Mouse (Mus musculus) midbrain, embryonic 16.5 days (tissue): ENCODE measurements around the gene Lamb3. TPM values are rescaled to one million over a fixed set of nuclear protein-coding genes. Genes with fewer than 3 reads are reported as not detected.

Experiments used
- ATAC-seq: fragments of 200-750 bp; cut with Nextera tagmentation; 2 replicates; pipeline ENCODE4 v1.8.0; 2017; ENCODE audit warnings: moderate TSS enrichment
- H3K27ac ChIP-seq: fragments of 300-500 bp; sonication (generic); 2 replicates; pipeline ENCODE4 v1.5.1; 2014; ENCODE audit warnings: mild to moderate bottlenecking, low read length, mixed read lengths
- H3K27me3 ChIP-seq: fragments of 300-500 bp; sonication (generic); 2 replicates; pipeline ENCODE4 v1.6.1; 2014; ENCODE audit warnings: low read depth, low read length, mixed read lengths; ENCODE audit not compliant: control insufficient read depth, insufficient read depth
- H3K36me3 ChIP-seq: fragments of 300-500 bp; sonication (generic); 2 replicates; pipeline ENCODE4 v1.6.1; 2014; ENCODE audit warnings: mild to moderate bottlenecking, low read length, moderate library complexity, mixed read lengths; ENCODE audit not compliant: control insufficient read depth, insufficient read depth
- H3K4me1 ChIP-seq: fragments of 300-500 bp; sonication (generic); 2 replicates; pipeline ENCODE4 v1.6.1; 2014; ENCODE audit warnings: mild to moderate bottlenecking, low read length, mixed read lengths; ENCODE audit not compliant: control insufficient read depth, insufficient read depth
- H3K4me2 ChIP-seq: fragments of 300-500 bp; sonication (generic); 2 replicates; pipeline ENCODE4 v1.6.1; 2014; ENCODE audit warnings: mild to moderate bottlenecking, low read length, mixed read lengths
- H3K4me3 ChIP-seq: fragments of 300-500 bp; sonication (generic); 2 replicates; pipeline ENCODE4 v1.5.1; 2014; ENCODE audit warnings: low read depth, mild to moderate bottlenecking, low read length, moderate library complexity, mixed read lengths
- H3K9ac ChIP-seq: fragments of 300-500 bp; sonication (generic); 2 replicates; pipeline ENCODE4 v1.6.1; 2014; ENCODE audit warnings: low read depth, low read length, mixed read lengths
- H3K9me3 ChIP-seq: fragments of 300-500 bp; sonication (generic); replicated peaks from 2 replicates; pipeline ENCODE4 v1.6.1; 2014; ENCODE audit warnings: mild to moderate bottlenecking, low read length, mixed read lengths; ENCODE audit not compliant: control insufficient read depth, poor library complexity, severe bottlenecking
- whole genome bisulfite sequencing: fragments of 180-500 bp; shearing (Covaris S2); extraction: QIAGEN DNeasy Blood & Tissue Kit; methylation state at CpG from one replicate; pipeline ENCODE4 v1.1.7; 2014; 5-methylcytosine and 5-hydroxymethylcytosine counted together
- polyA plus RNA-seq: library from polyadenylated mRNA; unstranded; fragments of >200 nt; fragmentation: Nextera tagmentation; extraction: Ambion mirVana; gene quantifications from 2 replicates; pipeline ENCODE4 v1.2.1, GENCODE M21; 2015

Gene Lamb3
- polyA plus RNA-seq, 1 experiment from 2014 or later, result 0.75 TPM

GRCm38 (mm10) chr1:193392266-193392665 lies 184.8 kb downstream of the Lamb3 start:
- H3K27me3 ChIP-seq, result no peaks in the 10 kb centered on the region
- no peaks in the 10 kb centered on the region for H3K9me3 ChIP-seq
- peaks cover 13% of the 10 kb centered on the region; the same call in 1 of the 2 replicates for H3K4me1 ChIP-seq
- 85% methylated on average over 3 of the region's 3 CpGs for WGBS
- H3K4me3 ChIP-seq, result no peak overlapping the region
- H3K36me3 ChIP-seq, result no peaks in the 10 kb centered on the region
- no peak overlapping the region for H3K4me2 ChIP-seq
- no peak overlapping the region for H3K9ac ChIP-seq
- no peak overlapping the region for H3K27ac ChIP-seq
- ATAC-seq, result no peak

Other genes with a start within 250 kb of the Lamb3 start
- 6.9 and 8.2 TPM in 2 replicates for gene Syt14, start 171.9 kb upstream of the Lamb3 start, polyA plus RNA-seq
- gene Diexf, start 77.4 kb upstream of the Lamb3 start, polyA plus RNA-seq, result 8.9 and 9.7 TPM in 2 replicates
- 0.66 and 0.67 TPM in 2 replicates for gene Irf6, start 54.6 kb upstream of the Lamb3 start, polyA plus RNA-seq
- gene A130010J15Rik, start 39.7 kb upstream of the Lamb3 start, polyA plus RNA-seq, result 12.6 and 12.9 TPM in 2 replicates
- 0.77 and 1.1 TPM in 2 replicates for gene Traf3ip3, start 6.0 kb upstream of the Lamb3 start, polyA plus RNA-seq
- gene Hsd11b1, start 56.4 kb downstream of the Lamb3 start, polyA plus RNA-seq, result 0.39 and 0.55 TPM in 2 replicates
- gene G0s2, start 65.5 kb downstream of the Lamb3 start, polyA plus RNA-seq, result 5.1 and 6.9 TPM in 2 replicates
- 53.5 and 54.1 TPM in 2 replicates for gene Camk1g, start 162.6 kb downstream of the Lamb3 start, polyA plus RNA-seq